Mouse (Mus musculus): ENCODE measurements around the gene Smim12.
A peak's percentile ranks its signal among the peaks of the same experiment; 100 is the strongest.

Smim12 gene

GRCm38 (mm10) chr4:127235742-127236487 lies 7.7 kb upstream of the Smim12 start:
- peak in 1 of 2 experiments; percentile 72 for DNase-seq (ENCODE audit: low spot score in 2 of 2)

DNA sequence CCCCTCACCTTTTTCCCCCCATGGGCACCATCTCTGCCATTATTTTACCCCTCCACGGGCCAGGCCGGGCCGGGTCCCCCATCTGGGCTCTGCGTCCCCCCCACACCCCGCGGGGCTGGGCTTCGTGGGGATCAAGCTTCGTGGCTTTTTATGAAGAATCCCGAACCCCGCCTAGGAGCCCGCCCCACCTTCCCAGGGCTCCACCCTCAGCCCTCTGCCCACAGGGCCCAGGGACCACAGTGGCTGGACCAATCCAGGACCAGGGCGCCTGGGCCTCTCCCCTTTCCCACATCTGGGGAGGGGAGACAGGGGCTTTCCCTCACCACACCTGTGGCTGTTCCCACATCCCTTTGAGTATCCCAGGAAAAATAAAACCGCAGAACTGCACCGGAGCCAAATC lies 7.0 kb upstream of the Smim12 start:
- no peak for DNase-seq (ENCODE audit: low spot score in 2 of 2)

DNA sequence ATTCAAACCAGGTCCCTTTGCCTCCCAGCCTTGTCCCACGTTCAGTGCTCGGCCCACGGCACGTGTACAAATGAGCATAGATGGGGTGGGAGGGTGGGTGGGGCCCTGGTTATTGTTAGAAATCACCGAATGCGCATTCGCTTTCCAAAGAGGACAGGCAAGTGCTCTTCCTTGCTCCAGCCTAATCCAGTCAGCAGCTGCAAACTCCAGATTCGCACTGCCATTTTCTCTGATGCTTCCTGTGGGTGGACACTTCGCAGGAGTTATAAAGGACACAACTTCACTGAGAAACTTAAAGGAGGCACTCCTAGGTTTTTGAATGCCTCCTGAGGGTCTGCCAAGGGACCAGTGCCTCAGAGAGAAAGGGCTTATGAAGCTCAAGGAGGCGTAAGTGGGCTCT lies 6.3 kb upstream of the Smim12 start:
- no peak for DNase-seq (ENCODE audit: low spot score in 2 of 2)

DNA sequence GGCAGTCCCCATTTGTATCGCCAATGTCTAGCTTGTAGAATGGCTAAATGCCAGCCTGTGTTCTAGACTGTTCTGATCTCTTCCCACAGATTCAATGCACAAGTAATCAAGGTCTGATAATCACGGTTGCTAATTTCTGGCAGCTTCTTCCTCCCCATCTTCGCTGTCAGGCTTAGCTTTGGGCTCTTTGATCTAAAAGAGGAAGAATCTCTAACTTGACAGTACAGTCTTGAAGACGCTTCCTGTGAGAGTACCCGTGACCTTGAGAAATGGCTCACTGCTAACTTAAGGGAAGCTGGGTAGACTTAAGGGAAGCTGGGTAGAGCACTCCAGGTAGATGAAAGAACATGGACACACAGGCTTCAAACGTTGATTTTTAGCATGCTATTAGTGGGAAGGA lies 888 bp upstream of the Smim12 start:
- DNase-seq (ENCODE audit: low spot score in 2 of 2) = no peak

- no peak for DNase-seq (ENCODE audit: low spot score in 2 of 2)
Measured at GRCm38 (mm10) chr4:127243953-127244352, 369 bp downstream of the Smim12 start.

DNA sequence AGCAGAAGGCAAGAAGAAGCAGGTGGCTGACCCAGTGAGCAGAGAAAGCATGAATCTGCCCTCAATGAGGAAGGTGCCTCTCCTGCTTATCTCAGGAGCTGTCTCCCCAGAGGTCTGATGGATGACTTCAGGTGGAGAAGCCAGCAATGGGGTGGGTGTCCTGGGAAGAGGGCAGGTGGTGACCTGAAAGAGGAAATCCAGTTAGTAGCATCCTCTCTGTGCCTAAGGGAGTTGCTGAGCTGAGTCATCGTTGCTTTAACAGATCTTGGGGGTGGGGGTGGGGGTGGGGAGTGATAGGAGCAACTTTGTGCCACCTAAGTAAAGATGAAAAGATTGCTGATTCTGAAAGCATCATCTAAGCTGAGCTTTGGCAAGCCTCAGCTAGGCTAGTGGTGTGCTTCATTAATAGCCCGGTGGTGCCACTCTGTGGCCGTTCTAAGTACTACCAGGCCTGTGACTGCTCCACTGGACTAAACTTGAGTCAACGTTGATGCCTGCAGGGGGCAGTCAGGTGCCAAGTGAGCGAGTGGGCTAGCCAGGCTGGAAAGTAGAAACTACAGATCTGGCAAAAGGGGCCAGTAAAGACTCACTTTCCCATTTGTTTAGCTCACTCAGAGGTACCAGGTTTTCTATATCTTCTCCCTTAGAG lies 6.2 kb downstream of the Smim12 start:
- peak; percentile 75 to 98 for DNase-seq (ENCODE audit: low spot score in 2 of 2)

GRCm38 (mm10) chr4:127251963-127252585 lies 8.5 kb downstream of the Smim12 start:
- peak in 1 of 2 experiments; percentile 53 for DNase-seq (ENCODE audit: low spot score in 2 of 2)

GRCm38 (mm10) chr4:127256739-127257138 lies 13.2 kb downstream of the Smim12 start:
- no peak for DNase-seq (ENCODE audit: low spot score in 2 of 2)

DNA sequence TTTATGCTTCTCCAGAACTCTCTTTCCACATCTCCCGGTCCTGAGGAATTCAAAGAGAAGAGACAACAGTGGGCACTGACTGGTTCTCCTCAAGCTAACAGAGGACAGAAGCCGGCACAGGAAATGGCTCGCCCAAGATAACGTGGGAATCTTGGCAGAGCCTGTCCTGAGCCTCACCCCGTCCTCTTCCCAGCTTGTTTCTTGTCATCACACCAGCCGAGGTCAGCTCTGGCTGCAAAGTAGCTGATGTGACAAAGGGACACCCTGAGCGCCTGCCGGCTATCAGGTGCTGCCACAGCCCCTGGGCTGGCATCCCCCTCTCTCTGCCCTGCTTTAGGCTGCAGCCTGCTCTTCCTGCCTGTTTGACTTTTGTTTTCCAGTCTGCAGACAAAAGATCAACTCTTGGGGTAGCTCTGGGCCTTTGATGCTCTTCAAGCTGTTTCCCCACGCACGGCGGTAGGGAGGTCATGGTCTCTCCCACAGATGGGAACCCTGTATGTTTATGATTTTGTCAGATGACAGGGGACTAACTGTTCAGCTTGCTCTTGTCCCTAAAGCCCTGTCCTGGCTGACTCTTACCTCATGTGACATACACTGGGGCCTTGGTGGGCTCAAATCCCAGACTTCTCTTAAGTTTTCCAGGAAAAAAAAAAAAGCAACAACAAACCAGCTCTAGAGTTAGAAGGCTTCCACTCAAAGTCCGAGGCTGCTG lies 14.8 kb downstream of the Smim12 start:
- no peak for DNase-seq (ENCODE audit: low spot score in 2 of 2)

DNA sequence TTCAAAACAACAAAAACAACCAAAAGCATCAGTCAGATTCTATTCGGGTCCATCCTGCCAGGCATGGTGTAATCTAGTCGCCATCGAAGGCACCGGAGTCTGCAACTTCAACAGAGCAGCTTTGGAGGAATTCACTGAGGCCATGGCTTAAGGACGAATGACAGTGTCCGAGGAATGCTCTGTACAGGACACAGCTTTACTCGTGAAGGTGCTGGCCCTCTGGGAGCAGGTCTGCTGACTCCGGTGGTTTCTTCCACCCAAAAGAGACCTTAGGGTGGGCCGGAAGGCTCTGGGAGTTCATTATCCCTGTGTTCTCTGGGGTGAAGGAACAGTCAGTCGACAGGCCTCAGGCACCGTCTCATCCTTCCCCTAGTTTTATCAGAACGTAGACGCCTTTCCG lies 18.0 kb downstream of the Smim12 start:
- DNase-seq (ENCODE audit: low spot score in 2 of 2) = no peak

DNA sequence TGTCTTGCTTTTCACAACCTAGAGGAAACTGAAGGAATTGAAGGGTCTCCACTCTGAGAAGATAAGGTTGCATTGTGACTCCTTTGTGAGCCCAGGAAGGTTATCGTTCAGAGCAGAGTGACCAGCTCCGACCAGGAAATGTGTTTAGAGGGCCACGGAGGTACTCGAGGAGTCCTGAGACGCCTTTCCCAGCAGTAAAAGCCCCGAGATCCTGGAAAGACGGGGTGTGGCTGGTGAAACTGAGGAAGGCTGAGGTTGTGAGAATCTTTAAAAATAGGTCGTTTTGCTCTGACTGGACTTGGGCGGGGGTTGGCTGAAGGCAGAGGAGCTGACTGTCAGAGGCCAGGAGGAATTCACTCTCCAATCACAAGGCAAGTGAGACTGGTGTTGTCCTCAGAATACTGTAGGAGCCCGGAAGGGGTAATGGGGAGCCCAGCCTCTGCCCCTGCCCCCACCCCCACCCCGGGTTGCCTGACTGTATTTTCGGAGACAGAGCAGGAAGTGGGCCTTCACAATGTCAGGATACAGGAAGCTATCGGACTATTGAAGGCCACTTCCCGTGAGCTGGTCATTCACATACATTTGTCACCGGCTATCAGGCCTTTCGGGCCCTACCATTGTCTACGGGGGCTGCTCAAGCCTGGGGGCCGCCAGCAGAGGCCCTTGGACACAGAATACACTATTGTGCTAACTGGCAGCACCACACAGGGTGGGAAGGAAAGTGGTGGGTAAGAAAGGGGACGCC lies 20.0 kb downstream of the Smim12 start:
- DNase-seq (ENCODE audit: low spot score in 2 of 2) = no peak

DNA sequence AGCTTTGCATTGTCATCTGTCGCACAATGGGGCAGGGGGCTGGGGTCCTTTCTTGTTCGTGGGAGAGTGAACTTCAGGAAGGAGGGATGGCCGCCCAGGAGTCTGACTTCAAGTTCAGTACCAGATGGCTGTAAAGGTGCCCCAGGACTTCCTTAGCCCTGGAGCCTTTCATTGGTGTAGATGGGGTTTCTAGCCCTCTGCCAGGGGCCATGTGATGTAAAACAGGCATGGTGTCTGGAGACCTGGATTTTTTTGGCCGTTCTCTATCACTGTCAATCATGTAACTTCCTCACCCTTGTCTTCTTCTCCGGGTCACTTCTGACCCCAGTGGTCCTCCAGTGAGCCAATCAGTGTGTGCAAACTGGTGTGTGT lies 20.6 kb downstream of the Smim12 start:
- DNase-seq (ENCODE audit: low spot score in 2 of 2) = no peak

GRCm38 (mm10) chr4:127278451-127279001 lies 34.9 kb downstream of the Smim12 start:
- no peak for DNase-seq (ENCODE audit: low spot score in 2 of 2)

DNA sequence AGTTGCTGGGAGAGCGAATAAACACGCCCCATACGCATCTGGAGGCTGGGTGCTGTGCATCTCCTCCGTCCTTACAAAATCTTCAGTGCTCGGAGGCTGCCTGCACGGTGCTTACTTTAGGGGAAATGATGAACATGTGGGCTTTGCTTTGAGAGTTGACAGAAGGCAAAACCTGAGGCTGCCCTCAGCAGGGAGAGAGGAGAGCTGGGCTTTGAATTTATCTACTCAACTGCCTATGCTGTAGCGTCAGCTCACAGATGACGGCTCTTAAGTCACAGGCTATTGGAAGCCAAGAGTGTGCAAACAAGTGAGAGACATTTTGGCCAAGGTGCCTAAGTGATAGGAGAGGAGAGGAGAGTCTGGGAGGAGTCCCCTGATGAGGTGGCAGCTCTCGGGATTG lies 35.7 kb downstream of the Smim12 start:
- no peak for DNase-seq (ENCODE audit: low spot score in 2 of 2)

DNA sequence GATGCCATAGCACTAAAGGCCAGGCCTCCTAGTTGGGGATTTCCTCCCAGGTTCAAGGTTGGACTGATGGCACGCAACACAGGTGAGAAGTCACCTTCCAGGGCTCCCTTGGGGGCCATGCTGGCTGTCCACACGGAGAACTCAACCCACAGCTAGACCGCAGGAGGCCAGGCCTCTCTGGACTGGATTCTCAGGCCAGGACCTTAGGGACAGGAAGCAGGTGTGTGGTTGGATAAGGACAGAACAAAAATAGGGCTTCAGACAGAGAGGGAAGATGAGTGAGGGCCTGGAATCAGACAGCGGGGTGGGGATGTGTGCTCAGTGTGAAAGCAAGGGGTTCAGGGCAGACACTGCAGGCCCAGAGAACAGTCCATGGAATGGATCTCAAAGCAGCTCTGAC lies 43.3 kb downstream of the Smim12 start:
- no peak for DNase-seq (ENCODE audit: low spot score in 2 of 2)

GRCm38 (mm10) chr4:127289039-127289548 lies 45.5 kb downstream of the Smim12 start:
- DNase-seq (ENCODE audit: low spot score in 2 of 2) = no peak

DNA sequence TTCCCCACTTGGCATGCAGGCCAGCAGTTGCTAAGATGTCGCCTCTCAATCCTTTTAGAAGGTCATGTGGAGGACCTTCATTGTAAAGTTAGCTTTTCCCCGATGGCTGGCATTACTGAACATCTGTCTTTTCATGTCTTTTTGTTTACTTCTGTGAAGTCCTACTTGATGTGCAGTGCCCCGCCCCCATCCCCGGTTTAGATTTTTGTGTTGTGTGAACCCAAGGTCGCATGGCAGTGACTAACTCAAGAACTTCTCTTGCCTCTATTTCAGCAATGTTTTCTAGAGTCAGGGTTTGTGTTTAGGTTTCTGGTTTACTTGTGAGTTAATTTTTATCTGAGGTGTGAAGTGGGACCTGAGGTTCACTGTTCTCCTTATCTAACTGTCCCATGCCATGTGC lies 49.0 kb downstream of the Smim12 start:
- no peak for DNase-seq (ENCODE audit: low spot score in 2 of 2)
